Mouse (Mus musculus) adrenal gland, postnatal 25 days (tissue): Measurements from ENCODE around the gene Srr. TPM values are rescaled to one million over a fixed set of nuclear protein-coding genes. Genes with fewer than 3 reads are reported as not detected.

ENCODE experiments used
- DNase-seq: peaks from one replicate; pipeline ENCODE4 v3.0.0; 2021; ENCODE audit warnings: mixed read lengths
- total RNA-seq: library from RNA; stranded (reverse); gene quantifications from 2 replicates; pipeline ENCODE4 v1.2.3, GENCODE M21; 2021

Gene Srr
- total RNA-seq, 1 experiment from 2014 or later: 45.8 TPM

DNA sequence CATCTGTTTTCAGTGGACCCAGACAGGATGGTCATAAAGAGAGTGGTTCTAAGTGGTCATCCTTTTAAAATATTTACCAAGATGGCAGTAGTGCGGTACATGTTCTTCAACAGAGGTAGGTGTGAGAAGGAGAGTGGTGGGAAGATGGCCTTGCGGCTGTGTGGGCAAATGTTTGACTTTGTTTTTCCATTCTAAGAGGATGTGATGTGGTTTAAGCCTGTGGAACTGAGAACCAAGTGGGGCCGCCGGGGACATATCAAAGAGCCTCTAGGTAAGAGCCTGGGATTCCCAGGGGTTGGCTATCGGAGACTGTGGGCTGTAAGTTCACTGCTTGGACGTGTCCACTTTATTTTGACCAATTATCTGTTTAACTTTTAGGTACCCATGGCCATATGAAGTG lies 17.9 kb downstream of the Srr start:
- DNase-seq: no peak

- DNase-seq: no peak
These were observed 23.3 kb downstream of the Srr start for GRCm38 (mm10) chr11:74902416-74902815.

DNA sequence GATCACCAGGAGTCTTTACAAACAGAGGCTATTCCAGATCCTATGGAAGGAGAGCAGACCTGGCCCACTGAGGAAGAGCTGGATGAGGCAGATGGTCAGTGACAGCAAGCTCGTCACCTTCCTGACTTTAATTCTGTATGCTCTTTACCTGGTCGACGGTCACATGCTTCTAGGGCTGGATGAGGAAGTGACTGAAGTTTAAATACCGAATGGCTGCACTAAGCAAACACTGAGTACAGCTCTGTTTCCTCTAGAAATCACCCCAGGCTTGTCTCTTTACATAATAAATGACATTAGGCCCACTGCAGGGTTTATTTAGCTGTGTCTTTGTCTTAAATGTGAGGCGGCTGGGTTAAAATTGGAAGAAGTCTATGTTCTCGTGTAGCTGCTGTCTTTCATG lies 24.2 kb downstream of the Srr start:
- DNase-seq: no peak

- no peak for DNase-seq
These were observed 27.3 kb downstream of the Srr start for GRCm38 (mm10) chr11:74898517-74898827.

DNA sequence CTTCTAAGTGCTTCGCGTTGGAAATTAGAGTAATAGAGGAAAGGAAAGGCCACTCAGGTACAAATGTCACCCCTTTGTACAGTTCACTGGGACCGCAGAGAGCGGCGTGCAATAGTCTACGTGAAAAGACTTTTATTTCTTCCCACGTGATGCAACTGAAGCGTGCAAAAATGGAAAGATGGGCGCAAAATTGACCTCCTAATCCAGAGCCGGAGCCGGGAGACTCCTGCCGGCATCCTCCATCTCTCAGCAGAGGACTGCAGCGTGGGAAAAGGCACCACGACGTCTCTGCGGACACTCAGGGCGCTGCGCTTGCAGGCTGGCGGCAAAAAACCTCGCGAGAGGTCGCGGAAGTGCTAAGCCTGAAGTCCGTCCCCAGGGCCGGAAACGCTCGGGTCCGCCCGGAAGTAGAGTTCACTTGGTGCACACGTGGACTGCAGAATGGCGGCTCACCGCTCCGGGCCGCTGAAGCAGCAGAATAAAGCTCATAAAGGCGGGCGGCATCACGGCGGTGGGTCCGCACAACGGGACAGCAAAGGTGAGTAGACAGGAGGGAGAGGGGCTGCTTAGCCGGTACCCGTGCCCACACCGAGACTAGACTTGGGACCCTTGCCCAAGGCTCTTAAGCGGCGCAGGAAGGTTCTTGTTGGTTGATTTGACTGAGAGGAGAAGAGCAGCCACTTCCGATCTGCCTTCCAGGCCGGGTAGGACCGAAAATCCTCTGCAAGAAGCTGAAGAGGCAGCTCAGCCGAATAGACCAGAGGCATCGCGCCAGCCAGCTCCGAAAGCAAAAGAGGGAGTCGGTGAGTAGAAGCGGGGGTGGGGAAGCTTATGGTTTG lies 27.9 kb downstream of the Srr start, which contains the start of gene Tsr1:
Gene Tsr1, plus strand, starts transcription at position 394 of the 839 bp plus-strand sequence.
- DNase-seq: peak; percentile 91

DNA sequence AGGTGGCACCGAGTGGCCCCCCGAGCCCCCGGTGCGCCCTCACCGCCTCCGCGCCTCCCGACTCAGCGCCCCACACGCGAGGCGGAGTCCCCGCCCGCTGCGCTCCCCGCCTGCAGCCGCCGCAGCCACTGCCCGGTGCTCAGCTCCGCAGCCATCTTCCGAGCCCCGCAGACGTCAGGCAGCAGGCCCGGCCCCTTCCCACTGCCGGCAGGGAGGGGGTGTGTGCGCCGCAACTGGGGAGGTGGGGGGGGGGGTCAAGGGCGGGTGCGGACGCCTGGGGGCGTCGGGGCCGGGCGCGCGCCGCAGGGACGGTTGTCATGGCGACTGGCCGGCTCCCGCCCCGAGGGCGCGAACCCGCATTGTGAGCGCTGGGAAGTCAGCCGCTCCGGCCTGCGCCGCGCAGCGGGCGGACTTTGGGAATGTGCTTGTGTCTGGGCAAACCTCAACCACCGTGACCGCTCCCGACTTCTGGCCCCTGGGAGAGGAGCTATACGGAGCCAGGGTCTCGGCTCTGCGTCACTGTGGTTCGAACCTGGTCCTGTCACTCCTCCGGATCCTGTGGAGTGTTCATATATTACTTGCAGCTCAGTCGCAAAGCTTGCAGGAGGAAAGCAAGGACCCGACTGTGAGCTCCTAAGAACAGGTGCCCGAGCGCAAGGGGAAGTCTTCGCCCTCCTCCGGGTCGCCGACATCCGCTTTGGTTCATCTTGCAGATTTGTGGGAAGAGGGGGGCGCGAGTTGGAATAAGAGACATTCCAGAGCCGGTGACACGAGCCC lies 28.7 kb downstream of the Srr start, which contains the start of gene Sgsm2:
Gene Sgsm2, minus strand, starts transcription at position 160 of the 777 bp plus-strand sequence.
- DNase-seq: peak; percentile 74

DNA sequence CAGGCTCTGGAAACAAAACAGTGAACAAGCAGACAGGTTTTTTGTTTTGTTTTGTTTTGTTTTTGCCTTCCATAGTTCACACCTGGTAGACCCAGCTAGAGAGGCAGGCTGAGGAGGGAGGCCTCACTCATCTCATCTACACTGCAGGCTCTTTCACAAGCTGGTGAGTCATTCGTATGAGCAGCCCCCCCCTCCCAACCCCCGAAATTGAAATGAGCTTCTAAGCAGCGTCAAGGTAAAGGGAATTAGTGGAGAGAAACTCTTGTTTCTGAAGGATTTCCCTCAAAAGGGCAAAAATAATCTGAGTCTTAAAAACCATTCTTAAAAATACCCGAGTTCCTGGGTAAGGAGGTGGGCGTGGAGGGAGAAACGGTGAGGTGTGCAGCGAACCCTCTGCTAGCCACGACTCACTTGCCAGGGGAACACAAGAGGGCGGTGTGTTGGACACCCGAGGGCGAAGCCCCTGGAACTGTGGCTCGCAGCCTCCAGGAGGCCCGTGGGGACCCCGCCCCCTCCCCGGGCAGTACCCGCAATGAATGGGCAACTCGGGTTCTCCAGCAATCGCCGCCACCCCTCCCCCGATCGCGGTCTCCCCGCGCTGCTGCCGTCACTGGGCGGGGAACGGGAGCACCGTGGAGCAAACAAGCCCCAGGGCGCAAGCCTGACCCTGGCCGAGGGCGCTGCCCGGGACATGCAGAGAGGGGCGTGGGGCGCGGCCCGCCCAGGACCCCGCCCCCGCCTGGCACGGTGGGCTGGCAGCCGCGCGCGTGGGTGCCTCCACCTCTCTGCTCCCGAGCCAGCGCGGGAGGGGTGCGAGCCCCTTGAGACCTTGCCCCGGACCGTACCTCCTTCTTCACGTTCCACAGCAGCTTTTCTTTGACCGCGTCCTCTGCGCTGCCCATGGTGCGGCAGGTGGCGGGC lies 29.5 kb downstream of the Srr start:
- DNase-seq: peak; percentile 82

DNA sequence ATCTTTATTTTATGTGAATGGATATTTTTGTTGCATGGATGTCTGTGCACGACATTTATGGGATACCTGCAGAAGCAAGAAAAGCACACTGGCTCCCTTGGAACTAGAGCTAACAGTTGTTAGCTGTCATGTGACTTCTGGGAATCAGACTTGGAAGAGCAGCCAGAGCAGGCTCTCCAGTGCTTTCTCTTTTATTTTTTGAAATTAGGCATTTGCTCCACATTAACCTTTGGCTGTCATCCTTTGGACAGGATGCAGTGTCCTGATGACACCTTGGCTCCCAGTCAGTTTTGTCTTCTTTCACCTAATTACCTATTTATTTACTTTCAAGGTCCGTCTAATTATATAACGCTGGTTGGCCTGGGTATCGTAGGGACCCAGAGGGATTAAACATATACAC lies 31.1 kb downstream of the Srr start:
- DNase-seq: no peak

- DNase-seq: peak; percentile 49
These were observed 42.6 kb downstream of the Srr start for GRCm38 (mm10) chr11:74883098-74883497.

- no peak for DNase-seq
These were observed 43.8 kb downstream of the Srr start for GRCm38 (mm10) chr11:74881979-74882378.

GRCm38 (mm10) chr11:74880999-74881398 lies 44.7 kb downstream of the Srr start:
- no peak for DNase-seq

- peak; percentile 29 for DNase-seq
These were observed 48.9 kb downstream of the Srr start for GRCm38 (mm10) chr11:74876801-74877200.

- DNase-seq: no peak
These were observed 51.1 kb downstream of the Srr start for GRCm38 (mm10) chr11:74874630-74875029.

- DNase-seq: peak; percentile 40
These were observed 54.6 kb downstream of the Srr start for GRCm38 (mm10) chr11:74870991-74871622.

GRCm38 (mm10) chr11:74870544-74870943 lies 55.2 kb downstream of the Srr start:
- DNase-seq: no peak

DNA sequence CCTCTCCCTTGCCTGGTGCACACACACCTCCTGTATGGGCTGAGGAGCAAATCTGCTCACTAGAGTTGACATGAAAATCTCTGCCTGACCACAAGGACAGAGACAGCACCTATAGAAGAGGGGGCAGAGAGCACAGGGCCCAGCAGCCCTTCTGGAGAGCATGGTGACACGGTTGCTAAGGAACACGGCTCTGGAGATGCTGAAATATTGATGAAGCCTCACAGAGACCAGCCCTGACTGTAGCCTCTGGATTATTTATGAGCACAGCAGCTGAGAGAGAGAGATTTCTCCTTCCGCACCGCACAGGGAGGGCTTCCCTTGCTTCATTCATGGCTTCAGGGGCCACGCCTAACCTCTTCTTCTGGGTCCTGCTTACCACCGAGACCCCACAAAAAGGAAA lies 56.1 kb downstream of the Srr start:
- no peak for DNase-seq

DNA sequence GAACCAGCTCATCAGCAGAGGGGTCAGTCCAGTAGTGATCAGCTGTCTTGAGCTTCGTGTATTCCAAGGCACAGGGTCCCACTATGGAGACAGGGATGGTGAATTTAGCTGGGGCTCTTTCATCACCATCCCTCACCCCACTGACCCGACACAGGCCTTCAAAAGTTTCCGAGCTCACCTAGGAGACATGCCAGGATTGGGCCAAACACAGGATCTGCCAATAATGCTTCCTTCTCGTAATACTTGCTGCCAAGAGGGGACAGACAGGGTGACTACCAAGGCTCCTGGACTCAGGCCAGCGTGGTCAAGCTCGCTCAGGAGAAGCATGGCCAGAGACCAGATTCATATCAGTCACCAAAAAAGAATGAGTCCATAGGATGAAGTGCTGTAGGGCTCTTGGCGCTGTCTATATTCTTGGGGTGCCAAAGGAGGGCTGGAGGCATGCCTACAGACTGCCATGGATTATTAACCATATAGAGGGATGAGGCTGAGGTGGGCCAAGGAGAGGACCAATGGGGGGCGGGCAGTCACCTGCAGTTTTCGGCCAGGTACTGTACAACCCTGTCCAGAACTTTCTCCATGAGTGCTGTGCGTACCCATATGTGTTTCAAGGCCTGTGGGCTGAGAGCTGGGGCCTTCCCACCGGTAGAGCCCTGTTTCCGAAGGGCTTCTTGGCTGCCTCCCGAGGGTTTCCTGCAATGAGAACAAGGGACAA lies 57.5 kb downstream of the Srr start:
- peak; percentile 50 for DNase-seq

DNA sequence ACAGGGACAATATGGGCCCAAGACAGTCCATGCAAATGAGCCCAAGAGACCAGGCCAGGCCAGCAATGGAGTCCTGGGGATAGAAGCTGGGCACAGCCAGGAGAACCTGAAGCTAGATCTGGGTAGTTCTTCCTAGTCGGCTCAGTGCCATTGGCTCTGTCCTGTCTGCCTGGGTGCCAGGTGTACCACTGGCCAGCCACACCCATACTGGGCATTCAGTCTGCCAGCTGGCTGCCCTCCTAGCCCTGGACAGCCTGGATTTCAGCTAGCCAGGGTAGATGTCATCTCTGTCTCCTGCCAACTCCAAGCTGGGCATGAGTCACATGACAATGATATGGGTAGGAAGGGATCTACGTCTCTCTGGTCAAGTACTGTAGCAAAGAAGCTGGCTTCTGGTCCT lies 58.6 kb downstream of the Srr start:
- peak; percentile 74 for DNase-seq

- DNase-seq: peak; percentile 55
These were observed 59.1 kb downstream of the Srr start for GRCm38 (mm10) chr11:74866640-74867039.

DNA sequence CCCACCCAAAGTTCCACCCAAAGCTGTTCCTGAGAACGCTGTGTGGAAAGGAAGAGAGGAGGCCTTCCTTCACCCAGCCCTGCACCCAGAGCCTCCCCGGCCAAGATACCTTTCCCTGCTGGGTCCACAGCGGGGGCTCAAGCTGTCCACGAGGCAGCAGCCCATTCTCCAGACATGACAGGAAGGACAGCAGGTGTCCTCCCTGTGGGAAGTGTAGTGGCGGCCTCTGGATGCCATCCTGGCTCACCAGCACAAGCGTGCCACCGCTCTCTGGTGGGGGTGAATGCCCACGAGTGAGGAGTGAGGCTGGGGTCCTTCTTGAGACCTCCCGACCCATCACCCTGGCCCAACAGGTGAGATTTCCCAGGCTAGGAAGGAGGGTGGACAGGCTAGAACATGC lies 60.5 kb downstream of the Srr start:
- no peak for DNase-seq

GRCm38 (mm10) chr11:74864421-74864820 lies 61.3 kb downstream of the Srr start:
- no peak for DNase-seq
